Mouse (Mus musculus) adrenal gland (tissue): ENCODE measurements around the gene Lyzl4.

Source experiments
- intact Hi-C: fragments of 180-260 bp; cut with DNase I; formaldehyde crosslinking; loops from one replicate; pipeline ENCODE4 v1.15.1; 2025

The Lyzl4 gene

GRCm38 (mm10) chr9:121653668-121654067 is 11.8 kb upstream of the Lyzl4 start:
- intact Hi-C loops = no loop called here

GRCm38 (mm10) chr9:121647026-121647425 is 5.1 kb upstream of the Lyzl4 start:
- intact Hi-C loops = no loop called here

GRCm38 (mm10) chr9:121644855-121645254 is 3.0 kb upstream of the Lyzl4 start:
- intact Hi-C loops = no loop called here

GRCm38 (mm10) chr9:121642401-121643181 is 695 bp upstream of the Lyzl4 start, which contains the start of gene Vipr1:
Vipr1 (plus strand) TSS chr9:121642716.
- intact Hi-C loops = no loop called here

GRCm38 (mm10) chr9:121641235-121641915 is 521 bp downstream of the Lyzl4 start:
- intact Hi-C loops = no loop called here

GRCm38 (mm10) chr9:121639790-121640189 is 2.1 kb downstream of the Lyzl4 start:
- intact Hi-C loops = no loop called here

- intact Hi-C loops = no loop called here
Observed at GRCm38 (mm10) chr9:121635835-121636576, 5.9 kb downstream of the Lyzl4 start.

GRCm38 (mm10) chr9:121633306-121633705 is 8.6 kb downstream of the Lyzl4 start:
- intact Hi-C loops = no loop called here

GRCm38 (mm10) chr9:121632891-121633290 is 9.0 kb downstream of the Lyzl4 start:
- intact Hi-C loops = no loop called here

- intact Hi-C loops = no loop called here
Observed at GRCm38 (mm10) chr9:121631946-121632345, 9.9 kb downstream of the Lyzl4 start.

GRCm38 (mm10) chr9:121630627-121631026 is 11.3 kb downstream of the Lyzl4 start:
- intact Hi-C loops = no loop called here

GRCm38 (mm10) chr9:121624920-121625319 is 17.0 kb downstream of the Lyzl4 start:
- intact Hi-C loops = no loop called here

- intact Hi-C loops = no loop called here
Observed at GRCm38 (mm10) chr9:121623235-121623634, 18.7 kb downstream of the Lyzl4 start.

- intact Hi-C loops = no loop called here
Observed at GRCm38 (mm10) chr9:121619441-121619840, 22.5 kb downstream of the Lyzl4 start.

GRCm38 (mm10) chr9:121616471-121616870 is 25.4 kb downstream of the Lyzl4 start:
- intact Hi-C loops = no loop called here

GRCm38 (mm10) chr9:121614241-121614757 is 27.6 kb downstream of the Lyzl4 start:
- intact Hi-C loops = no loop called here

GRCm38 (mm10) chr9:121613192-121613591 is 28.7 kb downstream of the Lyzl4 start:
- intact Hi-C loops = no loop called here

- intact Hi-C loops = loop anchor here (5.0 kb wide), 1 partner anchor 227 kb away; no protein-coding TSS in a partner anchor
Observed at GRCm38 (mm10) chr9:121609381-121609780, 32.5 kb downstream of the Lyzl4 start.

- intact Hi-C loops = loop anchor here (5.0 kb wide), 1 partner anchor 224 kb away; no protein-coding TSS in a partner anchor
Observed at GRCm38 (mm10) chr9:121606498-121607096, 35.3 kb downstream of the Lyzl4 start.

GRCm38 (mm10) chr9:121605414-121606278 is 36.2 kb downstream of the Lyzl4 start:
- intact Hi-C loops = loop anchor here (1.0 to 5.0 kb wide), 2 partner anchors 126 to 223 kb away; no protein-coding TSS in a partner anchor
